Mouse (Mus musculus): ENCODE measurements around the gene Slc35g3. TPM values are rescaled to one million over a fixed set of nuclear protein-coding genes. Genes with fewer than 3 reads are reported as not detected.

The Slc35g3 gene
- polyA plus RNA-seq (2017; shearing (Covaris generic)) = not detected

DNA sequence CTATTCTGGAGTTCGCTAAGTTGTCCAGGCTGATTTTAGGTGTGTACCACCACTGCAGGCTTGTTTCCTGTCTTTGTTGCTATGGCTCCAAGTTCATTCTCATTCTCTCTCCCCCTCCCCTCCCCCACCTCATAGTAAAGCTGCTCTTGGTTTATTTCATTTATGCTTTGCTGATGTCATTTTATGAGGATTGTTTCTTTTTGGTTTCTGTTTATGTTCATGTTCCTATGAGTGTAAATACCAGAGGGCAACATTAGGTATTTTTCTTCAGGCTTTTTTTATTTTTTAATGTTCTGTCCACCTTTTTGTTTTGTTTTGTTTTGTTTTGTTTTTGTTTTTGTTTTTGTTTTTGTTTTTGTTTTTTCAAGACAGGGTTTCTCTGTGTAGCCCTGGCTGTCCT, at the start of gene Slc35g3:
TSS of gene Slc35g3 (minus strand) at position 101 of the 400 bp plus-strand sequence.
- ATAC-seq = no peak

- no peak for ATAC-seq
Observed at GRCm38 (mm10) chr11:69810280-69810679, 48.5 kb upstream of the Slc35g3 start.

DNA sequence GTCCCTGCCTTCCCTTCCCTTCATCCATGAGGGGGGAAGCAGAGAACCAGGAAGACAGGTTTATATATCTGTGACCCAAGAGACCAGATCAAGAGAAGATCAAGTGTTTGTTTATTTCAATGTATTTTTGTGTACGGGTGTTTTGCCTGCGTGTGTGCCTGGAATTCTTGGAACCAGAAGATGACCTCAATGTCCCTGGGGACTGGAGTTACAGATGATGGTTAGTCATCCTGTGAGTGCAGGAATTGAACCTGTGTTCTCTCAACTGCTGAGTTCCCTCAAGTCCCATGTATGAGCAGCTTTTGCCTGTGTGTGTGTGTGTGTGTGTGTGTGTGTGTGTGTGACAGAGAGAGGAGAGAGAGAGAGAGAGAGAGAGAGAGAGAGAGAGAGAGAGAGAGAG, 45.9 kb upstream of the Slc35g3 start:
- no peak for ATAC-seq

- no peak for ATAC-seq
Observed at GRCm38 (mm10) chr11:69806378-69806777, 44.6 kb upstream of the Slc35g3 start.

- no peak for ATAC-seq
Observed at GRCm38 (mm10) chr11:69804972-69805909, 43.5 kb upstream of the Slc35g3 start, which contains the start of gene Tmem102. Tmem102 (minus strand) TSS chr11:69805624.

GRCm38 (mm10) chr11:69804652-69804940, 42.8 kb upstream of the Slc35g3 start:
- ATAC-seq = no peak

DNA sequence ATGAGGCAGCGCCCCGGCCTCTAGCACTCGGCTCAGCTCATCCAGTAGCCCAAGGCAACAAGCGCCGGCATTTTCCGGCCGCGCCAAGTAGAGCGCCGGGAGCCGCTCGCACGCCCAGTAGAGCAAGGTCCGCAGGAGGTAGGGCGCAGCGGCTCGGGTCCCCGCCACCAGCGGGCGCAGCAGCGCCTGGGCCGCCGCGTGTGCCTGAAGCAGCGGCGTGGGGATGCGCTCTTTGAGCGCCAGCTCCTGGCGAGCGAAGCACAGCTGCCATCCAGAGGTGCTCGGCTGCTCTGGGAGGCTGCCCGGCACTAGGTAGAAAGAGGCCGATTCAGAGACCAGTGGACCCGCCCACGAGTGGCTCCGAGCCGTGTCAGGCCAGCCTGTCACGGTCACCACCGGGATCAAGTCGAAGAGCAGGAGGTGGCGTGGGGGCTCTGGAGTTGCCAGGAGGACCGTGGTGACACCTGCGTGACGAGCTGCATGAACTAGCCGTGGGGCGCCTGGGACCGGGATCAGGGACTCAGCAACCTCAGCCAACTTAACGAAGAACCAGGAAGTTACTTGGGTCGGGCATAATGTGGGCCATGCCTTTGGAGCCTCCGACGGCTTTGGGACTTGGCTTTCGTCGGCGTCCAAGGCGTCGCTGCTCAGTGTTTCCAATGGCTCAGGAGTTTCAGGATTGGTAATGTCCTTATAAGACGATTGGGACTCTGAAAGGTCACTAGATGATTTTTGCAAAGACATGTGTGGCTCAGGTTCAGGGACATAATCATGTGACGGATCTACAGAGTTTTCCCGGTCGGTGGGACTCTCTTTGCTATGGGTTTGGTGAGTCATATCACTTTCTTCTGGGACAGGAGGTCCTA, 42.3 kb upstream of the Slc35g3 start:
- peak; percentile 63 for ATAC-seq

DNA sequence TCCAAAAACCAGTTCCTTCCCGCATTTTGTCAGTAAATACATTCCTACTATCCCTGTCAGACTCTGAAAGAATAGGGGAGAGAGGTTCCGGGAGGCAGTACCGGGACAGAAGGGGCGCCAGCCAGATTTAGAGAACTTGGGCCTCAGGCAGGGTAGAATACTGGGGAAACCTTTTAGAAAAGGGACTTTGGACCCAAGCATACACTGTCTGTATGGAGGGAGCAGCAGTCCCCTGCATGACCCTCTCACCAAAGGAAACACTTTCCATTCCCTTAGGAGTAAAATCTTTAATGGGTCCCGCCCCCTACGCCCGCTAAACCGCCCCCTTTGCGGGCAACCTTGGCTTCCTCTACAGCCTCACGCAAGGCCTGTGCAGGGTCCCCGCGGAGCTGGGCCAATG, 41.6 kb upstream of the Slc35g3 start:
- no peak for ATAC-seq

GRCm38 (mm10) chr11:69802648-69803105, 40.9 kb upstream of the Slc35g3 start:
- ATAC-seq = peak; percentile 36

- ATAC-seq = no peak
Observed at GRCm38 (mm10) chr11:69801379-69801977, 39.7 kb upstream of the Slc35g3 start, which contains the start of gene Fgf11. Fgf11 (minus strand) TSS chr11:69801857.

DNA sequence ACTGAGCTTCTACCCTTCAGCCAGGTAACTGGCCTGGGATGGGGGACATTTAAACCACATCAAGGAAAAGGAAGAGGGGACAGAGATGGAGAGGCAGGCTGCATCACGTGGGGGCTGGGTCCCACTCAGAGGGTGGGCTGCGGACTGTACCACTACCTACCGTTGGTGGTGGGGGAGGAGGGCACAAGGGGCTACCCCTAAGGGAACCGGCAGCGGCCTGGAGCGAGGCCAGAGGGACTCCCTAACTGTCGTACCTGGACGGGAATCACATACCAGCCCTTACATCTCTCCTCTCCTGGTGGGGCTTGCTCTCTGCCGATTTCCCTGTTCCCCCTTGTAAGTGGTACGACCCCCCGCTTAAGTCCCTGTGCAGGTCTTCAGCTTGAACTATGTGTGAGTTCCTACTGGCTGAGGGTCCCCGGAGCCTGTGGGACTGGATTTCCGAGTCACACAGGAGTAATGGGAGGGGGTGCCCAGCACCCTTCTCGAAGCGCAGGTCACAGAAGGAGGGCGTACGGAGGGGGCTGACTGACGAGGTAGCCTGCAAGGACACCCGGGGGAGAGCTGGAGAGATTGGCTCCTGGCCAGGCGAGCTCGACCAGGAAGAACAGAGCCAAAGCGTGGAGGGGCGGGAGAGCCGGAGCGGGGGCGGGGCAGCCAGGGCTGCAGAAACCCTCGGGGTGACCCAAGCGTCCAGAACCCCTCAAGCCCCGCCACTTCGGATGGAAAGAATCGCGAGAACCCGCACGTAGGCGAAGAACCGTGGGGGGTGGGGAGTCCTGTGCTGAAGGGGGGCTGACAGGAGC, 38.8 kb upstream of the Slc35g3 start:
- no peak for ATAC-seq

DNA sequence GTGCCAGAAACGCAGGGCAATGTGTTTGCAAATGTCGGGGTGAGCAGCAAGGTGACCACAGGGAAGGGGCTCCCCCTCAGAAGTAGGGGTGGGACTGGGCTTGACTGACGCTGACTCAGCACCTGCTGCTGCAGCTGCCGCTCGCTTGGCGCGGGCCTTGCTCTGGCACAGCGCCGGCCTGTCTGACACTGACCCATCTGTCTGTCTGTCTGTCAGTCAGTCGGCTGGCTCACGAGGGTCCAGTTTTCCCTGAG, 38.3 kb upstream of the Slc35g3 start:
- no peak for ATAC-seq

DNA sequence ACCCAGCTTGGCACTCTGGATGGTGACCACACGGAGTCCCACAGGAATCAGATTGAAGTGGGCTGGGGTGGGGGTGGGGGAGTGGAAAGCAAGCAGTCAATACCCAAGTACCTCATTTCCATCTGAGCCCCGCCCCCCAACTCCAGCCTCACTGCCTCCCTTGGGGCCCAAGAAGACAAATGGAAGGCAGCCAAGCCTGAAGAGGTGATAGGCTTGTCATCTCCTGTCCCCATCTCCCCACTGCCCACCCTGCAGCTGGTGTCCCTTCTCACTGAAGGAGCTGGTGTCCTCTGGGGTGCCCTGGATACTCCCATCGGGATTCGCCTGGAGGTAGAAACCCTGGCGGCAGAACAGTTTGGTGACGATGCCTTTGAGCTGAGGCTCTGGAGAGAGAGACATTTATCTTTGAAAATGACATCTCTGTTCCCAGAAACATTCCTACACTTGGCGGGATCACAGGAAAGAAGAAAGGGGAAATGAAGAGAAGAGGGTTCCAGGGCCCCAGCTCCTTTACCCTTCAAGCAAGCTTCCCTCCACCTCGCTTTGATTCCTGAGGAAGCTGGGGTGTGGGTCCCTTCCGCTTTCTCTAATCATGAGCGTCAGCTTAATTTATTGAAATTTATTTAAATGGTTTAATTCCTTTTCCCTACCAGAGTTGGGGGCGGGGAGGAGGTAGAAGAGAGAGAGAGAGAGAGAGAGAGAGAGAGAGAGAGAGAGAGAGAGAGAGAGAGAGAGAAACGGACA, 37.8 kb upstream of the Slc35g3 start:
- ATAC-seq = no peak

DNA sequence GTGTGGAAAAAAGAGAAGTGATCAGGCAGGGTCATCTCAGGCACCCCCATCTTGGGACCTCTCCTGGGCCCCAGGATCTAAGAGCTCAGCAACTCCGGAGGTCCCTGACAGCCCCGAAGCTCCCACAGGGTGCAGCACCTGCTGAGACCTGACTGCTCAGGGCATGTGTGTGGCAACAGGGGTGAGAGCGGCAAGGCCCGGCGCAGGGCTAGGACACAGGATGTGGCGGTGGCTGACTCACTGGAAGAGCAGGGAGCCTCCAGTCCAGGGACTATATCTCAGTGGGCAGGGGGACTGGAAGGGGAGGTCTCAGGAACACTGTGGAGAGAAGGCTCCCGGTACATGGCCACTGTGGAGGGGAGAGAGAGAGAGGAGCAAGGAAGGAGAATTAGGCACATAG, 36.2 kb upstream of the Slc35g3 start:
- ATAC-seq = no peak

- ATAC-seq = no peak
Observed at GRCm38 (mm10) chr11:69795983-69796435, 34.2 kb upstream of the Slc35g3 start.

- ATAC-seq = peak; percentile 100
Observed at GRCm38 (mm10) chr11:69795168-69795982, 33.6 kb upstream of the Slc35g3 start, which contains the start of gene Chrnb1. Chrnb1 (minus strand) TSS chr11:69795943.

GRCm38 (mm10) chr11:69793429-69793828, 31.7 kb upstream of the Slc35g3 start:
- no peak for ATAC-seq

GRCm38 (mm10) chr11:69791420-69791819, 29.7 kb upstream of the Slc35g3 start:
- ATAC-seq = no peak

DNA sequence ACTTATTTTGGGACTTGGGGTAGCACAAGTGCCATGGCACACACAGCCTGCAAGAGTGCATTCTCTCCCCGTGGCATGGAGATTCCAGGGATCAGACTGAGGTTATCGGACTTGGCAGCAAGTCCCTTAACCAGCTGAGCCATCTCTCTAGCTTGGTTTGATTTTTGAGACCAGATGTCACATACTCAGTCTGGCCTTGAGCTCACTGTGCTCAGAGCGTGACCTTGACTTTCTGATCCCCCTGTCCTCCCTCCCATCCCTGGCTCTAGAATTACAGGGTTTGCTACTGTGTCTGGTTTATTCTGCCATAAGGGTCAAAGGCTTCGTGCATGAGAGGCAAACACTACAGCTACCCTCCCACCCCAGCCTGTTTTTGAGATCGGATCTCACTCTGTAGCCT, 27.7 kb upstream of the Slc35g3 start:
- ATAC-seq = no peak

DNA sequence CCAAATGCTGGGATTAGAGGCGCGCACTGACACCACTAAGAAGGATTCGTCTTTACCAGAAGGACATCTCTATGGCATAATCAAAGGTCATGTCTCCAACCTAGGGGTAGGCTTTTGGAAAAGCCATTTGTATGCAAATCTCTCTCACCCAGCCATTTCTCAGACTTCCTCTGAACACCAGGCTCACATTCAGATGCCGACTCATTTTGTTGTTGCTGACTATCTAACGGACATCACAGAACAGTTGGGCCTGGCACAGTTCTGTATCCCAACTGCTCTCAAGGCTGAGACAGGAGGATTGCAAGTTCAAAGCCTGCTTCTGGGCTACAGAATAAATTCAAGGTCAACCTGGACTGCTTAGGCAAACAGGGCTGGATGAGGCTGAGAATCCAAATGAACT, 25.5 kb upstream of the Slc35g3 start:
- ATAC-seq = no peak

Measured in inflammation-experienced regulatory T-cells, adult 6 months (primary cell).